Mouse (Mus musculus): ENCODE measurements at regions not wholly inside any gene's neighbourhood (a gene's known extent, or its start where the extent isn't known, plus 50 kb on each side); places are given as distances from the start of the nearest gene placed in this dataset.

DNA sequence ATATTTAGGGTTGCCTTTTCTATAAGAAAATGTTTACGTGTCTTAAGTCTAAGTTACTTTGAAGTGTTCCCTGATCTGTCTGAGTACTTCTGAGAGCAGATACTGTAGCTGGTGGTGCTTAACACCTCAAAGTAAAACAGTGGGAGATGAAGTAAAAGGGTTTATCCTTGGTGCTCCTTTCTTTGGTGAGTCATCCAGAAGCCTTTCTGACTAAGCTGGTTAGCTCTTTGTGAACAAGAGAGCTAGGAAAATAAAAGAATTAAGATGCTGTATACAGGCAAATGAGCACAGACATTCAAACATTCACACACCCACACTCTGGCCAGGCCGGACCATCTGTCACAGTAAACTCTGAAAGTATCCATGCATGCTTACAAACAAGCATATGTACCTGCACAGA lies 312.7 kb downstream of the Tpm3-rs7 start:
- H3K36me3 ChIP-seq (ENCODE audit: control insufficient read depth in 1 of 2, insufficient read depth in 2 of 2, low read length in 2 of 2) = no peaks in the 10 kb centered on the region
- H3K9ac ChIP-seq (ENCODE audit: control insufficient read depth, low read depth, low read length, poor library complexity, severe bottlenecking) = no peak overlapping the region
- TF ChIP-seq SIN3A (IDR thresholded peaks at IDR 0.05; ENCODE audit: low read length) = no peak
- no peak for TF ChIP-seq BHLHE40 (IDR thresholded peaks at IDR 0.05; ENCODE audit: borderline replicate concordance, low read depth, low read length)
- TF ChIP-seq USF1 (IDR thresholded peaks at IDR 0.05; ENCODE audit: low read depth, low read length) = no peak
- TF ChIP-seq MXI1 (IDR thresholded peaks at IDR 0.05; ENCODE audit: low read depth, low read length) = no peak
- TF ChIP-seq CHD1 (IDR thresholded peaks at IDR 0.05; ENCODE audit: low read depth, low read length) = no peak
- no peak for TF ChIP-seq JUND (IDR thresholded peaks at IDR 0.05; ENCODE audit: low read depth, low read length)
- TF ChIP-seq ZMIZ1 (IDR thresholded peaks at IDR 0.05; ENCODE audit: low read depth, low read length) = no peak
- TF ChIP-seq ZC3H11A (IDR thresholded peaks at IDR 0.05; ENCODE audit: low read depth, low read length) = no peak
- no peak for TF ChIP-seq ZNF384 (IDR thresholded peaks at IDR 0.05; ENCODE audit: low read depth, low read length)
- TF ChIP-seq CHD2 (IDR thresholded peaks at IDR 0.05; ENCODE audit: low read length) = no peak
- TF ChIP-seq TBP (IDR thresholded peaks at IDR 0.05; ENCODE audit: low read depth, low read length) = no peak
- TF ChIP-seq E2F4 (IDR thresholded peaks at IDR 0.05; ENCODE audit: borderline replicate concordance, low read depth, low read length) = no peak
- TF ChIP-seq MEF2A (IDR thresholded peaks at IDR 0.05; ENCODE audit: extremely low read depth, insufficient replicate concordance, low read depth, low read length, poor library complexity, severe bottlenecking) = no peak
- TF ChIP-seq RCOR1 (IDR thresholded peaks at IDR 0.05; ENCODE audit: low read depth, low read length) = no peak
- TF ChIP-seq NELFE (IDR thresholded peaks at IDR 0.05; ENCODE audit: low read depth, low read length) = no peak
- TF ChIP-seq POLR2AphosphoS2 (IDR thresholded peaks at IDR 0.05; ENCODE audit: low read length) = no peak
- TF ChIP-seq ETS1 (IDR thresholded peaks at IDR 0.05; ENCODE audit: low read depth, low read length) = no peak
- TF ChIP-seq RAD21 (IDR thresholded peaks at IDR 0.05; ENCODE audit: low read depth, low read length) = no peak
- TF ChIP-seq USF2 (IDR thresholded peaks at IDR 0.05; ENCODE audit: borderline replicate concordance in 1 of 2, insufficient read depth in 1 of 2, low read depth in 1 of 2, low read length in 2 of 2) = no peak
- no peak overlapping the region for H3K4me3 ChIP-seq (ENCODE audit: control insufficient read depth in 1 of 2, insufficient read depth in 1 of 2, low read depth in 2 of 2, low read length in 2 of 2)
- H3K27ac ChIP-seq (ENCODE audit: control insufficient read depth, low read depth, low read length) = no peak overlapping the region
- no peaks in the 10 kb centered on the region for H3K27me3 ChIP-seq (ENCODE audit: control insufficient read depth in 1 of 2, insufficient read depth in 2 of 2, low read length in 2 of 2)
- H3K4me1 ChIP-seq (ENCODE audit: control insufficient read depth in 1 of 2, insufficient read depth in 2 of 2, low read length in 2 of 2) = no peaks in the 10 kb centered on the region
- no peak for DNase-seq (ENCODE audit: low read depth, low spot score)
- H3K79me2 ChIP-seq (ENCODE audit: control insufficient read depth, insufficient read depth, low read length, poor library complexity) = no peaks in the 10 kb centered on the region
- no peaks in the 10 kb centered on the region for H3K9me3 ChIP-seq (replicated peaks; ENCODE audit: insufficient read depth, low read length)

DNA sequence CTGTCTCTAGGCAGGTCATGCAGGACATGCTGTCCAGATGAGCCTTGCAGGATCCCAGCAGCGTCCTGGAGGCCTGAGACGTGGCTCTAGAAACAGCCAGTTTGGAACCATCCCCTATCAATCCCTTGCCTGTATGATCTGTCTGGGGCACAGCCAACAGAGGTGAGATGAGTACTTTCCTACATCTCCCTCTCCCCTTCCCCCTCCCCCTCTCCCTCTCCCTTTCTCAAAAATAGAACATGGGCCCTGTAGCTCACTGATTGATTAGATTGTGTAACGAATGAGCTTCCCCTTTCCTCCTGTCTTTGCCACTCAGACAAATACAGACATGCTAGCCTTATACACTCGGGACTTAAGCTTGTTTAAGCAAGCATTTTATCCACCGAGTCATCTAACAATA lies 336.9 kb downstream of the Tpm3-rs7 start:
- no peaks in the 10 kb centered on the region for H3K79me2 ChIP-seq (ENCODE audit: control insufficient read depth, insufficient read depth, low read length, poor library complexity)
- H3K4me3 ChIP-seq (ENCODE audit: control insufficient read depth in 1 of 2, insufficient read depth in 1 of 2, low read depth in 2 of 2, low read length in 2 of 2) = no peak overlapping the region
- H3K27ac ChIP-seq (ENCODE audit: control insufficient read depth, low read depth, low read length) = no peak overlapping the region
- H3K27me3 ChIP-seq (ENCODE audit: control insufficient read depth in 1 of 2, insufficient read depth in 2 of 2, low read length in 2 of 2) = no peaks in the 10 kb centered on the region
- H3K36me3 ChIP-seq (ENCODE audit: control insufficient read depth in 1 of 2, insufficient read depth in 2 of 2, low read length in 2 of 2) = no peaks in the 10 kb centered on the region
- H3K9me3 ChIP-seq (replicated peaks; ENCODE audit: insufficient read depth, low read length) = no peaks in the 10 kb centered on the region
- H3K9ac ChIP-seq (ENCODE audit: control insufficient read depth, low read depth, low read length, poor library complexity, severe bottlenecking) = no peak overlapping the region
- DNase-seq (ENCODE audit: low read depth, low spot score) = peak; percentile 55
- peaks cover 3% of the 10 kb centered on the region in 2 experiments; a peak in 2 of 4 replicates for H3K4me1 ChIP-seq (ENCODE audit: control insufficient read depth in 1 of 2, insufficient read depth in 2 of 2, low read length in 2 of 2)
- TF ChIP-seq RAD21 (IDR thresholded peaks at IDR 0.05; ENCODE audit: low read depth, low read length) (no peak), POLR2AphosphoS5 (IDR thresholded peaks at IDR 0.05; ENCODE audit: borderline replicate concordance, low read depth, low read length) (no peak), UBTF (IDR thresholded peaks at IDR 0.05; ENCODE audit: borderline replicate concordance, insufficient read depth, low read depth, low read length) (no peak), MXI1 (IDR thresholded peaks at IDR 0.05; ENCODE audit: low read depth, low read length) (no peak), ELF1 (IDR thresholded peaks at IDR 0.05; ENCODE audit: low read depth, low read length) (no peak), ZKSCAN1 (IDR thresholded peaks at IDR 0.05; ENCODE audit: low read depth, low read length) (no peak), TBP (IDR thresholded peaks at IDR 0.05; ENCODE audit: low read depth, low read length) (peak; percentile 65; the same call in 1 of the 2 replicates), RCOR1 (IDR thresholded peaks at IDR 0.05; ENCODE audit: low read depth, low read length) (peak; percentile 30; the same call in 1 of the 2 replicates), POLR2AphosphoS2 (IDR thresholded peaks at IDR 0.05; ENCODE audit: low read length) (no peak), MYB (IDR thresholded peaks at IDR 0.05; ENCODE audit: low read depth, low read length) (no peak), USF1 (IDR thresholded peaks at IDR 0.05; ENCODE audit: low read depth, low read length) (no peak), NRF1 (IDR thresholded peaks at IDR 0.05; ENCODE audit: insufficient read depth, low read depth, low read length, poor library complexity, severe bottlenecking) (no peak), MEF2A (IDR thresholded peaks at IDR 0.05; ENCODE audit: extremely low read depth, insufficient replicate concordance, low read depth, low read length, poor library complexity, severe bottlenecking) (no peak), SMC3 (IDR thresholded peaks at IDR 0.05; ENCODE audit: low read depth, low read length) (no peak), TAL1 (IDR thresholded peaks at IDR 0.05; ENCODE audit: low read length) (no peak), EP300 (IDR thresholded peaks at IDR 0.05; ENCODE audit: low read depth in 1 of 2, low read length in 2 of 2) (peak in 1 of 2 experiments; percentile 27; a peak in 1 of 4 replicates), KAT2A (conservative IDR thresholded peaks at IDR 0.05; ENCODE audit: low read depth, low read length) (no peak), MAFK (IDR thresholded peaks at IDR 0.05; ENCODE audit: borderline replicate concordance, low read depth, low read length) (no peak), HCFC1 (IDR thresholded peaks at IDR 0.05; ENCODE audit: low read depth, low read length) (no peak)
